Mouse (Mus musculus) fibroblast of lung, adult 2 months (primary cell): Measurements from ENCODE around the gene Rflna.

Experiments used
- DNase-seq: peaks from one replicate; pipeline ENCODE4 v3.0.0-alpha.2; 2011; ENCODE audit warnings: low read depth

Gene Rflna

GRCm38 (mm10) chr5:125052603-125053488, 49.8 kb downstream of the Rflna start:
- DNase-seq: no peak

- no peak for DNase-seq
Measured at GRCm38 (mm10) chr5:125053661-125054060, 50.6 kb downstream of the Rflna start.

- no peak for DNase-seq
Measured at GRCm38 (mm10) chr5:125055901-125056300, 52.9 kb downstream of the Rflna start.

GRCm38 (mm10) chr5:125056331-125056695, 53.3 kb downstream of the Rflna start:
- no peak for DNase-seq

- DNase-seq: no peak
Measured at GRCm38 (mm10) chr5:125056696-125057554, 53.9 kb downstream of the Rflna start.

- DNase-seq: no peak
Measured at GRCm38 (mm10) chr5:125057555-125058266, 54.7 kb downstream of the Rflna start.

GRCm38 (mm10) chr5:125058267-125058668, 55.2 kb downstream of the Rflna start:
- DNase-seq: peak; percentile 81
